Mouse (Mus musculus) MEL (cell line): ENCODE measurements around the gene Fam20b.
"Not testable (repeated sequence)": the region's sequence is repeated elsewhere in the genome, so short reads cannot be mapped to it uniquely, and the experiment has no call there.

ENCODE experiments used
- BHLHE40 ChIP-seq: IDR thresholded peaks from 2 replicates; pipeline ENCODE4 v1.6.1; 2012; ENCODE audit warnings: low read depth, mild to moderate bottlenecking, inconsistent platforms, low read length, improper control_type of control experiment, borderline replicate concordance
- CHD1 ChIP-seq: IDR thresholded peaks from 2 replicates; pipeline ENCODE4 v1.6.1; 2012; ENCODE audit warnings: low read depth, mild to moderate bottlenecking, inconsistent platforms, low read length, improper control_type of control experiment
- CTCF ChIP-seq, 3 experiments: IDR thresholded peaks in 2 of 3; conservative IDR thresholded peaks in 1 of 3; 2 replicates each; pipeline ENCODE4 v1.5.1; 2011 to 2012; ENCODE audit warnings: low read length in 3 of 3, low read depth in 2 of 3, mild to moderate bottlenecking in 2 of 3, improper control_type of control experiment in 1 of 3, inconsistent platforms in 1 of 3, mixed read lengths in 1 of 3, moderate library complexity in 1 of 3; ENCODE audit not compliant: control insufficient read depth in 1 of 3, insufficient read depth in 1 of 3, poor library complexity in 1 of 3, severe bottlenecking in 1 of 3
- E2F4 ChIP-seq: IDR thresholded peaks from 2 replicates; pipeline ENCODE4 v1.6.1; 2011; ENCODE audit warnings: low read depth, low read length, improper control_type of control experiment, borderline replicate concordance
- HCFC1 ChIP-seq: IDR thresholded peaks from 2 replicates; pipeline ENCODE4 v1.6.1; 2012; ENCODE audit warnings: low read depth, mild to moderate bottlenecking, inconsistent platforms, low read length, improper control_type of control experiment, moderate library complexity
- JUND ChIP-seq: IDR thresholded peaks from 2 replicates; pipeline ENCODE4 v1.6.1; 2011; ENCODE audit warnings: low read depth, mild to moderate bottlenecking, improper control_type of control experiment, low read length
- POLR2A ChIP-seq, 2 experiments: IDR thresholded peaks; 2 replicates each; pipeline ENCODE4 v1.6.1; 2011 to 2012; ENCODE audit warnings: low read length in 2 of 2, mild to moderate bottlenecking in 2 of 2, control low read depth in 1 of 2, improper control_type of control experiment in 1 of 2, low read depth in 1 of 2, moderate library complexity in 1 of 2; ENCODE audit not compliant: control insufficient read depth in 1 of 2, insufficient read depth in 1 of 2, poor library complexity in 1 of 2

GRCm38 (mm10) chr1:156660660-156661236 lies 58.1 kb downstream of the Fam20b start:
- not testable (repeated sequence) for TF ChIP-seq JUND; CTCF (IDR thresholded peaks at IDR 0.05 in 2 of 3, conservative IDR thresholded peaks at IDR 0.05 in 1 of 3; ENCODE audit: control insufficient read depth in 1 of 3, insufficient read depth in 1 of 3, low read depth in 2 of 3, low read length in 3 of 3, poor library complexity in 1 of 3, severe bottlenecking in 1 of 3); E2F4; CHD1; BHLHE40; POLR2A (IDR thresholded peaks at IDR 0.05; ENCODE audit: control insufficient read depth in 1 of 2, insufficient read depth in 1 of 2, low read depth in 1 of 2, low read length in 2 of 2, poor library complexity in 1 of 2); HCFC1
